In genomic region chr9:63058506-63059233, GRCm38 (mm10) we compare ENCODE assay signal across 7 mouse cellular contexts.
DNase-seq lines count a peak whose midpoint lies in the region; ATAC-seq and TF ChIP-seq lines count a peak whose summit lies in the region.

No protein-coding gene starts in this region.

- TF ChIP-seq CTCF in kidney, postnatal 0 days (IDR thresholded peaks at IDR 0.05; ENCODE audit: low read depth), result no peak
- TF ChIP-seq CTCF in forebrain, postnatal 0 days (IDR thresholded peaks at IDR 0.05; ENCODE audit: low read depth), result no peak

- peaks cover 12% of the 10 kb centered on the region; the same call in 1 of the 2 replicates for H3K4me1 ChIP-seq in kidney, postnatal 0 days (replicated peaks; ENCODE audit: insufficient read depth, low read length)
- H3K4me1 ChIP-seq in embryonic facial prominence, embryonic 12.5 days, result peaks cover 13% of the 10 kb centered on the region
- peaks cover 10% of the 10 kb centered on the region; the same call in 1 of the 2 replicates for H3K4me1 ChIP-seq in forebrain, postnatal 0 days (ENCODE audit: insufficient read depth)
- peaks cover 13% of the 10 kb centered on the region for H3K4me1 ChIP-seq in midbrain, embryonic 16.5 days (ENCODE audit: control insufficient read depth, insufficient read depth, low read length)

- no peaks in the 10 kb centered on the region for H3K36me3 ChIP-seq in kidney, postnatal 0 days (ENCODE audit: insufficient read depth, low read length)
- no peaks in the 10 kb centered on the region for H3K36me3 ChIP-seq in embryonic facial prominence, embryonic 12.5 days
- H3K36me3 ChIP-seq in forebrain, postnatal 0 days (ENCODE audit: insufficient read depth), result no peaks in the 10 kb centered on the region
- H3K36me3 ChIP-seq in midbrain, embryonic 16.5 days (ENCODE audit: control insufficient read depth, insufficient read depth, low read length), result no peaks in the 10 kb centered on the region

- peak overlapping the region; percentile 31; the same call in 1 of the 2 replicates for H3K9ac ChIP-seq in kidney, postnatal 0 days (ENCODE audit: low read depth, low read length)
- H3K9ac ChIP-seq in embryonic facial prominence, embryonic 12.5 days, result 0 out of 2 replicates have a peak overlapping the region, but pooled peaks have one; percentile 2
- no peak overlapping the region for H3K9ac ChIP-seq in forebrain, postnatal 0 days
- H3K9ac ChIP-seq in midbrain, embryonic 16.5 days (ENCODE audit: low read depth, low read length), result peak overlapping the region; percentile 42; the same call in 1 of the 2 replicates

- ATAC-seq in kidney, postnatal 0 days (replicated peaks; ENCODE audit: low FRiP score, low read depth), result no peak
- no peak for ATAC-seq in embryonic facial prominence, embryonic 12.5 days (ENCODE audit: insufficient number of reproducible peaks, insufficient read depth, low FRiP score, low TSS enrichment)
- peak; percentile 11; the same call in 1 of the 2 replicates for ATAC-seq in forebrain, postnatal 0 days
- ATAC-seq in midbrain, embryonic 16.5 days, result no peak

- 0 out of 2 replicates have a peak overlapping the region, but pooled peaks have one; percentile 14 for H3K4me3 ChIP-seq in kidney, postnatal 0 days (replicated peaks; ENCODE audit: low read depth, low read length)
- H3K4me3 ChIP-seq in embryonic facial prominence, embryonic 12.5 days, result 0 out of 2 replicates have a peak overlapping the region, but pooled peaks have one; percentile 7
- peak overlapping the region; percentile 4 for H3K4me3 ChIP-seq in forebrain, postnatal 0 days (ENCODE audit: low read depth, low read length)
- H3K4me3 ChIP-seq in midbrain, embryonic 16.5 days (ENCODE audit: low read depth, low read length), result peak overlapping the region; percentile 2; the same call in 1 of the 2 replicates

- H3K9me3 ChIP-seq in kidney, postnatal 0 days (replicated peaks; ENCODE audit: low read length), result no peaks in the 10 kb centered on the region; the same call in 1 of the 2 replicates
- H3K9me3 ChIP-seq in embryonic facial prominence, embryonic 12.5 days, result peaks cover 8% of the 10 kb centered on the region; the same call in 1 of the 2 replicates
- H3K9me3 ChIP-seq in forebrain, postnatal 0 days (ENCODE audit: low read length), result peaks cover 7% of the 10 kb centered on the region; the same call in 1 of the 2 replicates
- peaks cover 10% of the 10 kb centered on the region; the same call in 1 of the 2 replicates for H3K9me3 ChIP-seq in midbrain, embryonic 16.5 days (replicated peaks; ENCODE audit: control insufficient read depth, low read length, poor library complexity, severe bottlenecking)

- peak overlapping the region; percentile 53 for H3K4me2 ChIP-seq in kidney, postnatal 0 days (ENCODE audit: low read length)
- H3K4me2 ChIP-seq in embryonic facial prominence, embryonic 12.5 days (replicated peaks), result peak overlapping the region; percentile 35
- H3K4me2 ChIP-seq in forebrain, postnatal 0 days (ENCODE audit: low read depth), result peak overlapping the region; percentile 29
- H3K4me2 ChIP-seq in midbrain, embryonic 16.5 days (ENCODE audit: low read length), result peak overlapping the region; percentile 44

- no peak for DNase-seq in kidney, postnatal 0 days (ENCODE audit: low spot score)
- no peak for DNase-seq in kidney, postnatal 36 days
- DNase-seq in forebrain, postnatal 0 days, result no peak
- DNase-seq in thymus, postnatal 36 days, result no peak
- no peak for DNase-seq in ovary, postnatal 36 days (ENCODE audit: low spot score)

- WGBS in kidney, postnatal 0 days, result 36% methylated on average over 16 of the region's 16 CpGs
- 28% methylated on average over 16 of the region's 16 CpGs for WGBS in embryonic facial prominence, embryonic 12.5 days
- 20% methylated on average over 16 of the region's 16 CpGs for WGBS in forebrain, postnatal 0 days
- WGBS in midbrain, embryonic 16.5 days, result 8% methylated on average over 16 of the region's 16 CpGs

- H3K27ac ChIP-seq in kidney, postnatal 0 days, result 0 out of 2 replicates have a peak overlapping the region, but pooled peaks have one; percentile 42
- peak overlapping the region; percentile 67; the same call in 1 of the 2 replicates for H3K27ac ChIP-seq in embryonic facial prominence, embryonic 12.5 days
- no peak overlapping the region for H3K27ac ChIP-seq in forebrain, postnatal 0 days (ENCODE audit: low read depth, low read length)
- H3K27ac ChIP-seq in midbrain, embryonic 16.5 days (ENCODE audit: low read length), result peak overlapping the region; percentile 47

- no peaks in the 10 kb centered on the region for H3K27me3 ChIP-seq in kidney, postnatal 0 days (ENCODE audit: insufficient read depth, low read length)
- H3K27me3 ChIP-seq in embryonic facial prominence, embryonic 12.5 days, result no peaks in the 10 kb centered on the region
- H3K27me3 ChIP-seq in forebrain, postnatal 0 days (ENCODE audit: insufficient read depth, low read length), result no peaks in the 10 kb centered on the region
- H3K27me3 ChIP-seq in midbrain, embryonic 16.5 days (ENCODE audit: control insufficient read depth, insufficient read depth, low read depth, low read length), result no peaks in the 10 kb centered on the region; the same call in 1 of the 2 replicates
